Mouse (Mus musculus): Measurements from ENCODE around the gene Il2.

DNA sequence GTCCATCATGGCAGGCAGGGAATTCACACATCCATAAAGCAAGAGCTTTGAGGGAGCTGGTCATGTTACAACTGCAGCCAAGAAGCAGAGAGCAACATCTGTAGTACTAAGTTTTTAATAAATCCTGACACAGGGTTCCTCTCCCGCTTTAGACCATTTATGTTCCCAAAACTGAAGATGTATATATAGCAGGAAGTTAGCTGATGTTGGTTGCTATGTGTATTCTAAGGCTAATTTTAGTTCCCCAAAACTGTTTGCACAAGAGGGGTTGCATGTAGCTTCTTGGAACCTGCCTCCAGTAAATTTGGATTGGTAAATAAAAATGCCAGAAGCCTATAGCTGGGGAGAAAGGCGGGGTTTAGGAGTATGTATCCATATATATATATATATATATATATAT, 16.1 kb upstream of the Il2 start:
- TF ChIP-seq CTCF (IDR thresholded peaks at IDR 0.05; ENCODE audit: low read depth) (no peak), EP300 (IDR thresholded peaks at IDR 0.05; ENCODE audit: low read depth) (no peak)
